Mouse (Mus musculus) CH12.LX (cell line): Measurements from ENCODE around the gene Snx13. TPM values are rescaled to one million over a fixed set of nuclear protein-coding genes. Genes with fewer than 3 reads are reported as not detected.

Experiments
- DNase-seq: peaks from one replicate; pipeline ENCODE4 v3.0.0-alpha.2; 2013; ENCODE audit errors: extremely low read depth
- H3K27ac ChIP-seq: 2 replicates; pipeline ENCODE4 v1.5.1; 2012; ENCODE audit warnings: low read depth, mild to moderate bottlenecking, control low read depth, moderate library complexity; ENCODE audit not compliant: insufficient read depth
- H3K27me3 ChIP-seq: replicated peaks from 2 replicates; pipeline ENCODE3; 2012; ENCODE audit warnings: inconsistent platforms
- H3K36me3 ChIP-seq, 2 experiments: replicated peaks in 1 of 2; 2 replicates each; pipeline versions ENCODE3 to v1.6.1; 2012; ENCODE audit warnings: inconsistent platforms in 1 of 2, low read length in 1 of 2, mild to moderate bottlenecking in 1 of 2, mixed read lengths in 1 of 2, moderate library complexity in 1 of 2; ENCODE audit not compliant: control insufficient read depth in 1 of 2, insufficient read depth in 1 of 2
- H3K4me1 ChIP-seq, 2 experiments: 2 replicates each; pipeline ENCODE4 v1.6.1; 2012; ENCODE audit warnings: inconsistent platforms in 1 of 2, moderate library complexity in 1 of 2; ENCODE audit not compliant: insufficient read depth in 2 of 2, control insufficient read depth in 1 of 2
- H3K4me2 ChIP-seq: 2 replicates; pipeline ENCODE4 v1.6.1; 2012; ENCODE audit warnings: low read depth, mild to moderate bottlenecking, control low read depth; ENCODE audit not compliant: poor library complexity, insufficient read depth, severe bottlenecking
- H3K4me3 ChIP-seq, 3 experiments: fragments of 150-350 bp in 1 of 3; sonication (generic) in 1 of 3; replicated peaks in 1 of 3; 2 replicates each; pipeline versions ENCODE3 to v1.5.1; 2011 to 2012; ENCODE audit warnings: low read depth in 2 of 3, low read length in 2 of 3, mild to moderate bottlenecking in 2 of 3, moderate library complexity in 2 of 3, control low read depth in 1 of 3, improper control_type of control experiment in 1 of 3, inconsistent platforms in 1 of 3, mixed read lengths in 1 of 3; ENCODE audit not compliant: poor library complexity in 1 of 3
- H3K79me2 ChIP-seq: replicated peaks from 2 replicates; pipeline ENCODE4 v1.6.1; 2012; ENCODE audit warnings: mild to moderate bottlenecking, moderate library complexity; ENCODE audit not compliant: control insufficient read depth, poor library complexity, insufficient read depth, severe bottlenecking; ENCODE audit errors: extremely low read depth
- H3K9ac ChIP-seq: 2 replicates; pipeline ENCODE4 v1.6.1; 2012; ENCODE audit warnings: low read depth, mild to moderate bottlenecking, control low read depth, moderate library complexity; ENCODE audit not compliant: insufficient read depth
- H3K9me3 ChIP-seq: replicated peaks from 2 replicates; pipeline ENCODE3; 2012; ENCODE audit warnings: low read length, inconsistent platforms, mixed read lengths
- BHLHE40 ChIP-seq: IDR thresholded peaks from 2 replicates; pipeline ENCODE4 v1.6.1; 2011; ENCODE audit warnings: mild to moderate bottlenecking, low read depth, low read length, improper control_type of control experiment
- CHD2 ChIP-seq: IDR thresholded peaks from 2 replicates; pipeline ENCODE4 v1.6.1; 2011; ENCODE audit warnings: low read length, improper control_type of control experiment
- E2F4 ChIP-seq: IDR thresholded peaks from 2 replicates; pipeline ENCODE4 v1.6.1; 2011; ENCODE audit warnings: low read depth, low read length, improper control_type of control experiment; ENCODE audit not compliant: insufficient replicate concordance
- ETS1 ChIP-seq: conservative IDR thresholded peaks from 2 replicates; pipeline ENCODE4 v1.6.1; 2012; ENCODE audit warnings: low read depth, mild to moderate bottlenecking, inconsistent platforms, low read length, improper control_type of control experiment, moderate library complexity
- GABPA ChIP-seq: IDR thresholded peaks from 2 replicates; pipeline ENCODE4 v1.6.1; 2012; ENCODE audit warnings: low read depth, low read length, improper control_type of control experiment, inconsistent platforms; ENCODE audit not compliant: insufficient replicate concordance
- HCFC1 ChIP-seq: IDR thresholded peaks from 2 replicates; pipeline ENCODE4 v1.6.1; 2012; ENCODE audit warnings: low read depth, mild to moderate bottlenecking, inconsistent platforms, low read length, improper control_type of control experiment
- IRF4 ChIP-seq: IDR thresholded peaks from 2 replicates; pipeline ENCODE4 v1.6.1; 2014; ENCODE audit warnings: low read depth, mild to moderate bottlenecking, inconsistent platforms, low read length, improper control_type of control experiment
- JUN ChIP-seq: IDR thresholded peaks from 2 replicates; pipeline ENCODE4 v1.6.1; 2011; ENCODE audit warnings: low read depth, mild to moderate bottlenecking, low read length, improper control_type of control experiment, moderate library complexity; ENCODE audit not compliant: insufficient read depth
- JUND ChIP-seq: conservative IDR thresholded peaks from 2 replicates; pipeline ENCODE4 v1.6.1; 2011; ENCODE audit warnings: low read depth, low read length, improper control_type of control experiment
- KAT2A ChIP-seq: IDR thresholded peaks from 2 replicates; pipeline ENCODE4 v1.6.1; 2012; ENCODE audit warnings: low read length, improper control_type of control experiment, inconsistent platforms; ENCODE audit not compliant: insufficient replicate concordance
- MAX ChIP-seq: IDR thresholded peaks from 2 replicates; pipeline ENCODE4 v1.6.1; 2011; ENCODE audit warnings: low read length, improper control_type of control experiment
- MAZ ChIP-seq: IDR thresholded peaks from 2 replicates; pipeline ENCODE4 v1.6.1; 2012; ENCODE audit warnings: low read depth, mild to moderate bottlenecking, inconsistent platforms, low read length, improper control_type of control experiment, moderate library complexity
- MXI1 ChIP-seq: IDR thresholded peaks from 2 replicates; pipeline ENCODE4 v1.6.1; 2011; ENCODE audit warnings: mild to moderate bottlenecking, low read depth, low read length, improper control_type of control experiment
- NELFE ChIP-seq: IDR thresholded peaks from 2 replicates; pipeline ENCODE4 v1.6.1; 2011; ENCODE audit warnings: low read depth, low read length, improper control_type of control experiment
- NRF1 ChIP-seq: IDR thresholded peaks from 2 replicates; pipeline ENCODE4 v1.6.1; 2014; ENCODE audit warnings: low read depth, mild to moderate bottlenecking, inconsistent platforms, low read length, improper control_type of control experiment, moderate library complexity
- PAX5 ChIP-seq: IDR thresholded peaks from 2 replicates; pipeline ENCODE4 v1.6.1; 2012; ENCODE audit warnings: low read length, inconsistent platforms, mixed read lengths
- POLR2AphosphoS2 ChIP-seq: IDR thresholded peaks from 2 replicates; pipeline ENCODE4 v1.6.1; 2011; ENCODE audit warnings: low read depth, low read length, improper control_type of control experiment
- RAD21 ChIP-seq: IDR thresholded peaks from 2 replicates; pipeline ENCODE4 v1.6.1; 2011; ENCODE audit warnings: low read depth, mild to moderate bottlenecking, low read length, improper control_type of control experiment, moderate library complexity
- SIN3A ChIP-seq: IDR thresholded peaks from 2 replicates; pipeline ENCODE4 v1.6.1; 2012; ENCODE audit warnings: low read length, improper control_type of control experiment, inconsistent platforms
- SMC3 ChIP-seq: IDR thresholded peaks from 2 replicates; pipeline ENCODE4 v1.6.1; 2011; ENCODE audit warnings: low read depth, low read length, improper control_type of control experiment
- TBP ChIP-seq: conservative IDR thresholded peaks from 2 replicates; pipeline ENCODE4 v1.6.1; 2011; ENCODE audit warnings: low read depth, low read length, improper control_type of control experiment
- TCF12 ChIP-seq: IDR thresholded peaks from 2 replicates; pipeline ENCODE4 v1.6.1; 2014; ENCODE audit warnings: low read depth, mild to moderate bottlenecking, inconsistent platforms, low read length, improper control_type of control experiment
- USF1 ChIP-seq: IDR thresholded peaks from 2 replicates; pipeline ENCODE4 v1.6.1; 2014; ENCODE audit warnings: low read depth, mild to moderate bottlenecking, inconsistent platforms, low read length, improper control_type of control experiment
- USF2 ChIP-seq: conservative IDR thresholded peaks from 2 replicates; pipeline ENCODE4 v1.6.1; 2011; ENCODE audit warnings: low read depth, low read length, improper control_type of control experiment
- dilution Hi-C: fragments of 300-500 bp; cut with MboI; formaldehyde crosslinking; loops from 2 replicates; pipeline ENCODE4 v1.14.3; 2020; ENCODE audit warnings: low sequenced_read_pairs; ENCODE audit not compliant: extremely low pct_unique_long_range_greater_than_20kb, extremely low pct_ligation_motif_present
- in situ Hi-C: fragments of 300-500 bp; cut with MboI; formaldehyde crosslinking; loops from 3 replicates; pipeline ENCODE4 v1.14.3; 2019; ENCODE audit warnings: low sequenced_read_pairs, low pct_ligation_motif_present, low pct_unique_long_range_greater_than_20kb, mixed read lengths
- polyA plus RNA-seq: library from polyadenylated mRNA; unstranded; fragments of >175 nt; gene quantifications from 2 replicates; pipeline ENCODE4 v1.2.1, GENCODE M21; 2012; ENCODE audit warnings: low read depth; ENCODE audit not compliant: insufficient read length
- total RNA-seq, 2 experiments: library from RNA; depleted of rRNA; stranded (reverse); fragments of 300-350 nt in 1 of 2; fragments of >200 nt in 1 of 2; gene quantifications; 2 replicates each; pipeline ENCODE4 v1.2.3; 2012 to 2014

The Snx13 gene
- total and polyA plus RNA-seq, 3 experiments, result 7.0 to 12.2 (median 11.4) TPM

DNA sequence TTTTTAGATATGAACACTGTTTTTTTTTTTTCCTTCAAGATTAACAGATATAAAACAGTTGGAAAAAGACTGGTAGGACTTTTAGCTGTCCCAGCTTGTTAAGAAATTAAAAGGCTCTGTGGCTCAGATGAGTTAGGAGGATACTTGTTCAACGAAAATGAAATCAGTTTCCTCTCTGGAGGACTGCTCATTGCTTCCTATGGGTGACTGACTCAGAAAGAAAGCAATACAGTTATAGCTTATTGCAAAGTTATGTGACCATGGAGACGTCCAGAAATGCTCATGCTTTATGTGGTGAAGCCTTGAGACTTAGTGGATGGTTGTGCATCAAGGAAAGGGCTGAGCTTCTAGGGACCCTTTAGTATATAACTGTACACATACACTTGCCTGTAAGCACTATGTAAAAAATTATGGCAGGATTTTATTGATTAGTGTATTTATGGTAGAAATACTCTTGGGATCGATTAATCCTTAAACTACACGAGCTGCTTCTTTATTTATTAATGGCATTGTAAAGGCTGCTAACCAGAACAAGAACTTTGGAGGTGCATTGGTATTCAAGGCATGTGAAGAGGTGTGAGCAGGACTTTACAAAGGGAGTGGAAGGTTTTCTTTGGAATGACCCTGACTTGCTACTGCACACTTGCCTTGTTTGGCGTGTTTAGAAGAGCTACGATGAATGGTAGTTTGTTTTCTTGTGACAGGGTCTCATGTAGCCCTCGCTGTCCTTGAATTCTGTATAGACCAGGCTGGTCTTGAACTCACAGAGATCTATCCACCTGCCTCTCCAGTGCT lies 4.2 kb downstream of the Snx13 start (continued):
- TF ChIP-seq SIN3A, result peak; percentile 26; the same call in 1 of the 2 replicates
- TF ChIP-seq SMC3, result no peak
- peak; percentile 75 for TF ChIP-seq JUND
- no peak for TF ChIP-seq NELFE
- TF ChIP-seq KAT2A, result no peak
- no peak for TF ChIP-seq E2F4
- TF ChIP-seq POLR2AphosphoS2, result no peak
- peak; percentile 76 for TF ChIP-seq IRF4
- no peak for TF ChIP-seq TBP
- no peak for TF ChIP-seq MAX
- TF ChIP-seq USF1, result no peak
- TF ChIP-seq ETS1, result no peak

- dilution Hi-C loops, result no loop called here
- Histone ChIP-seq H3K79me2 (peaks cover 49% of the 10 kb centered on the region), H3K9me3 (peaks cover 5% of the 10 kb centered on the region), H3K27ac (no peak overlapping the region), H3K4me1 (peaks cover 9 to 41% of the 10 kb centered on the region in 2 experiments), H3K36me3 (peaks cover 0 to 9% of the 10 kb centered on the region in 2 experiments), H3K4me2 (peak overlapping the region; percentile 62; the same call in 1 of the 2 replicates), H3K4me3 (no peak overlapping the region), H3K27me3 (no peaks in the 10 kb centered on the region), H3K9ac (no peak overlapping the region; the same call in 1 of the 2 replicates)
- in situ Hi-C loops, result no loop called here
- no peak for TF ChIP-seq CHD2
- TF ChIP-seq TBP, result no peak
- TF ChIP-seq JUN, result no peak
- no peak for TF ChIP-seq USF2
- TF ChIP-seq IRF4, result no peak
- no peak for TF ChIP-seq MXI1
- TF ChIP-seq ETS1, result no peak
- TF ChIP-seq SMC3, result no peak
- TF ChIP-seq HCFC1, result no peak
- no peak for TF ChIP-seq TCF12
- no peak for TF ChIP-seq NRF1
- no peak for TF ChIP-seq GABPA
- TF ChIP-seq PAX5, result no peak
- no peak for TF ChIP-seq MAZ
- TF ChIP-seq RAD21, result no peak
- TF ChIP-seq JUND, result no peak
- TF ChIP-seq SIN3A, result no peak
- TF ChIP-seq BHLHE40, result no peak
- no peak for DNase-seq
Measured at GRCm38 (mm10) chr12:35054420-35054819, 7.4 kb downstream of the Snx13 start.
